Mouse (Mus musculus): ENCODE data around the gene Padi3. TPM values are rescaled to one million over a fixed set of nuclear protein-coding genes. Genes with fewer than 3 reads are reported as not detected.

Gene Padi3
- polyA plus RNA-seq, 1 experiment from 2014 or later = 0.05 TPM

GRCm38 (mm10) chr4:140789983-140790382 is 20.5 kb downstream of the Padi3 start:
- Histone ChIP-seq H3K9ac (replicated peaks) (no peak overlapping the region), H3K9me3 (no peaks in the 10 kb centered on the region), H3K4me3 (replicated peaks) (no peak overlapping the region), H3K4me1 (replicated peaks) (no peaks in the 10 kb centered on the region), H3K27me3 (no peaks in the 10 kb centered on the region), H3K36me3 (no peaks in the 10 kb centered on the region), H3K27ac (no peak overlapping the region), H3K4me2 (replicated peaks) (no peak overlapping the region)
- 96% methylated on average over 4 of the region's 4 CpGs for WGBS
- ATAC-seq = no peak

- no peaks in the 10 kb centered on the region for H3K9me3 ChIP-seq
- H3K9ac ChIP-seq (replicated peaks) = no peak overlapping the region
- 46% methylated on average over 6 of the region's 6 CpGs for WGBS
- H3K36me3 ChIP-seq = no peaks in the 10 kb centered on the region
- H3K4me1 ChIP-seq (replicated peaks) = no peaks in the 10 kb centered on the region
- no peak overlapping the region for H3K4me2 ChIP-seq (replicated peaks)
- H3K27me3 ChIP-seq = no peaks in the 10 kb centered on the region
- no peak overlapping the region for H3K27ac ChIP-seq
- H3K4me3 ChIP-seq (replicated peaks) = no peak overlapping the region
- ATAC-seq = 0 out of 2 replicates have a peak, but pooled peaks have one; percentile 27
Measured at GRCm38 (mm10) chr4:140788983-140789382, 21.5 kb downstream of the Padi3 start.

GRCm38 (mm10) chr4:140788264-140788663 is 22.2 kb downstream of the Padi3 start:
- no peaks in the 10 kb centered on the region for H3K36me3 ChIP-seq
- no peaks in the 10 kb centered on the region for H3K27me3 ChIP-seq
- ATAC-seq = no peak
- H3K27ac ChIP-seq = no peak overlapping the region
- 88% methylated on average over 6 of the region's 6 CpGs for WGBS
- no peak overlapping the region for H3K4me2 ChIP-seq (replicated peaks)
- H3K9me3 ChIP-seq = no peaks in the 10 kb centered on the region
- no peak overlapping the region for H3K9ac ChIP-seq (replicated peaks)
- H3K4me1 ChIP-seq (replicated peaks) = no peaks in the 10 kb centered on the region
- no peak overlapping the region for H3K4me3 ChIP-seq (replicated peaks)

- Histone ChIP-seq H3K4me2 (replicated peaks) (no peak overlapping the region), H3K4me3 (replicated peaks) (no peak overlapping the region), H3K36me3 (no peaks in the 10 kb centered on the region), H3K9ac (replicated peaks) (no peak overlapping the region), H3K9me3 (no peaks in the 10 kb centered on the region), H3K27ac (no peak overlapping the region), H3K4me1 (replicated peaks) (no peaks in the 10 kb centered on the region), H3K27me3 (no peaks in the 10 kb centered on the region)
- no peak for ATAC-seq
- WGBS = 62% methylated on average over 4 of the region's 4 CpGs
Measured at GRCm38 (mm10) chr4:140787414-140787813, 23.0 kb downstream of the Padi3 start.

GRCm38 (mm10) chr4:140785217-140785616 is 25.2 kb downstream of the Padi3 start:
- Histone ChIP-seq H3K4me2 (replicated peaks) (no peak overlapping the region), H3K4me3 (replicated peaks) (no peak overlapping the region), H3K36me3 (no peaks in the 10 kb centered on the region), H3K9ac (replicated peaks) (no peak overlapping the region), H3K27ac (no peak overlapping the region), H3K4me1 (replicated peaks) (no peaks in the 10 kb centered on the region), H3K9me3 (no peaks in the 10 kb centered on the region), H3K27me3 (no peaks in the 10 kb centered on the region)
- ATAC-seq = no peak
- WGBS = 80% methylated on average over 5 of the region's 5 CpGs

- Histone ChIP-seq H3K27ac (no peak overlapping the region), H3K4me1 (replicated peaks) (peaks cover 3% of the 10 kb centered on the region; the same call in 1 of the 2 replicates), H3K4me2 (replicated peaks) (no peak overlapping the region), H3K9me3 (no peaks in the 10 kb centered on the region), H3K36me3 (no peaks in the 10 kb centered on the region), H3K4me3 (replicated peaks) (no peak overlapping the region), H3K9ac (replicated peaks) (no peak overlapping the region), H3K27me3 (no peaks in the 10 kb centered on the region)
- ATAC-seq = no peak
- WGBS = 96% methylated on average over 9 of the region's 9 CpGs
Measured at GRCm38 (mm10) chr4:140784292-140784945, 26.0 kb downstream of the Padi3 start.

- 90% methylated on average over 9 of the region's 9 CpGs for WGBS
- Histone ChIP-seq H3K36me3 (no peaks in the 10 kb centered on the region), H3K4me1 (replicated peaks) (peaks cover 3% of the 10 kb centered on the region; the same call in 1 of the 2 replicates), H3K27ac (no peak overlapping the region), H3K4me3 (replicated peaks) (no peak overlapping the region), H3K9me3 (no peaks in the 10 kb centered on the region), H3K9ac (replicated peaks) (no peak overlapping the region), H3K27me3 (no peaks in the 10 kb centered on the region), H3K4me2 (replicated peaks) (no peak overlapping the region)
- ATAC-seq = no peak
Measured at GRCm38 (mm10) chr4:140782821-140783220, 27.6 kb downstream of the Padi3 start.

GRCm38 (mm10) chr4:140780507-140780906 is 29.9 kb downstream of the Padi3 start:
- H3K27me3 ChIP-seq = no peaks in the 10 kb centered on the region
- no peak for ATAC-seq
- no peak overlapping the region for H3K27ac ChIP-seq
- H3K9ac ChIP-seq (replicated peaks) = no peak overlapping the region
- no peak overlapping the region for H3K4me3 ChIP-seq (replicated peaks)
- no peak overlapping the region for H3K4me2 ChIP-seq (replicated peaks)
- no peaks in the 10 kb centered on the region for H3K9me3 ChIP-seq
- no peaks in the 10 kb centered on the region for H3K36me3 ChIP-seq
- WGBS = 91% methylated on average over 14 of the region's 14 CpGs
- peaks cover 3% of the 10 kb centered on the region; the same call in 1 of the 2 replicates for H3K4me1 ChIP-seq (replicated peaks)

GRCm38 (mm10) chr4:140779803-140780397 is 30.5 kb downstream of the Padi3 start:
- H3K9me3 ChIP-seq = no peaks in the 10 kb centered on the region
- no peak overlapping the region for H3K4me3 ChIP-seq (replicated peaks)
- H3K9ac ChIP-seq (replicated peaks) = no peak overlapping the region
- H3K4me1 ChIP-seq (replicated peaks) = peaks cover 3% of the 10 kb centered on the region; the same call in 1 of the 2 replicates
- WGBS = 61% methylated on average over 19 of the region's 19 CpGs
- H3K4me2 ChIP-seq (replicated peaks) = no peak overlapping the region
- no peak overlapping the region for H3K27ac ChIP-seq
- ATAC-seq = peak; percentile 40; the same call in 1 of the 2 replicates
- no peaks in the 10 kb centered on the region for H3K27me3 ChIP-seq
- no peaks in the 10 kb centered on the region for H3K36me3 ChIP-seq

- H3K9me3 ChIP-seq = no peaks in the 10 kb centered on the region
- 75% methylated on average over 13 of the region's 13 CpGs for WGBS
Measured at GRCm38 (mm10) chr4:140776623-140777022, 33.8 kb downstream of the Padi3 start.

GRCm38 (mm10) chr4:140775876-140776275 is 34.6 kb downstream of the Padi3 start:
- H3K27ac ChIP-seq = no peak overlapping the region
- H3K36me3 ChIP-seq = no peaks in the 10 kb centered on the region
- H3K4me2 ChIP-seq (replicated peaks) = no peak overlapping the region
- no peaks in the 10 kb centered on the region for H3K9me3 ChIP-seq
- H3K4me1 ChIP-seq (replicated peaks) = peaks cover 3% of the 10 kb centered on the region; the same call in 1 of the 2 replicates
- ATAC-seq = no peak
- H3K9ac ChIP-seq (replicated peaks) = no peak overlapping the region
- 92% methylated on average over 10 of the region's 10 CpGs for WGBS
- H3K4me3 ChIP-seq (replicated peaks) = no peak overlapping the region
- H3K27me3 ChIP-seq = no peaks in the 10 kb centered on the region

More at GRCm38 (mm10) chr4:140776623-140777022, 33.8 kb downstream of the Padi3 start:
- H3K4me1 ChIP-seq (replicated peaks) = peaks cover 3% of the 10 kb centered on the region; the same call in 1 of the 2 replicates
- ATAC-seq = no peak
- no peak overlapping the region for H3K4me3 ChIP-seq (replicated peaks)
- no peak overlapping the region for H3K27ac ChIP-seq
- no peaks in the 10 kb centered on the region for H3K27me3 ChIP-seq
- no peak overlapping the region for H3K9ac ChIP-seq (replicated peaks)
- no peaks in the 10 kb centered on the region for H3K36me3 ChIP-seq
- H3K4me2 ChIP-seq (replicated peaks) = no peak overlapping the region

- no peaks in the 10 kb centered on the region for H3K9me3 ChIP-seq
- WGBS = 87% methylated on average over 9 of the region's 9 CpGs
- no peak overlapping the region for H3K4me2 ChIP-seq (replicated peaks)
- H3K4me1 ChIP-seq (replicated peaks) = peaks cover 8% of the 10 kb centered on the region
- no peak overlapping the region for H3K4me3 ChIP-seq (replicated peaks)
- H3K36me3 ChIP-seq = no peaks in the 10 kb centered on the region
- ATAC-seq = no peak
- no peaks in the 10 kb centered on the region for H3K27me3 ChIP-seq
- no peak overlapping the region for H3K27ac ChIP-seq
- H3K9ac ChIP-seq (replicated peaks) = no peak overlapping the region
Measured at GRCm38 (mm10) chr4:140774893-140775292, 35.6 kb downstream of the Padi3 start.
